Mouse (Mus musculus): ENCODE measurements around the gene Lin52.

GRCm38 (mm10) chr12:84512016-84512415 lies 60.8 kb downstream of the Lin52 start:
- TF ChIP-seq CTCF (IDR thresholded peaks at IDR 0.05; ENCODE audit: borderline replicate concordance, insufficient read depth, low read depth, low read length) (no peak), POLR2A (IDR thresholded peaks at IDR 0.05; ENCODE audit: borderline replicate concordance, insufficient read depth, low read length) (no peak)

All from cerebellum, adult 2 months (tissue).